Mouse (Mus musculus): ENCODE measurements at regions not wholly inside any gene's neighbourhood (a gene's known extent, or its start where the extent isn't known, plus 50 kb on each side); places are given as distances from the start of the nearest gene placed in this dataset.

DNA sequence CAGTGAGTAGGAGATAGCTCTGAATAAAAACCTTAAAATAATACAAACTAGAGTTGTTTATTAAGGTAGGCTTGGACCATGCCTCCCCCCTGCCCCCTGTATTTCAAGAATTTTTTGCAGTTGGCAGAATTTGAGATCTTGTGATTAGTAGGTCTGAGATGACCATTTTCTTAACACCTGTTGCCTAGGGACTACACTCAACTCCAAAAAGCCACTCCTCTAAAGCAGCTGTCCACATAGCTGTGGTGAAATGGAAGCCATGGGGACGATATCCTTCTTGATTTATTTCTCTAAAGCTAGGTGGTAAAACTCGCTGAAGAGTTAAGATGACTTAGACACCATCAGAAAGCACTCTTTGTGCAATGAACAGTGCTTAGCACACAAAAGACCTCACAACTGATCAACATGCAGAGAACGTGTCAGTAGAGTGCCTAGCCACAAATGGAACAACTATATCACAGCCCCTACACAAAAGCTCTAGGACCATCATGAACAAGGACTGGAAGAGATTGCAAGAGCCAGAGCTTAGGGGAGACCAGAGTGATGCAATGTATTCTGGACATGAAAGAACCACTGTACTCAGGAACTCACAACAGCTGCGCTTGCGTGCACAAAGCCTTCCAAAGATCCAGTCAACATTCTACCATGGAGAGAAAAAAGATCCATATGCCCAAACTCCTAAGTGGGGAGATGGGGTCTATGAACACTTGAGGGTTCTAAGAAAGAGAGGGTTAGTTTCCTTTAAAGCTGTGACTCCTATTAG is 147.6 kb downstream of the Plk2 start:
- no peak overlapping the region for H3K4me3 ChIP-seq
- H3K9me3 ChIP-seq: no peaks in the 10 kb centered on the region
- H3K4me1 ChIP-seq (replicated peaks): peaks cover 6% of the 10 kb centered on the region; the same call in 1 of the 2 replicates
- no peak overlapping the region for H3K4me2 ChIP-seq
- WGBS: 88% methylated on average over 5 of the region's 5 CpGs
- no peak for ATAC-seq (ENCODE audit: low FRiP score)
- H3K9ac ChIP-seq: no peak overlapping the region
- H3K27me3 ChIP-seq: no peaks in the 10 kb centered on the region
- H3K36me3 ChIP-seq: no peaks in the 10 kb centered on the region
- H3K27ac ChIP-seq: no peak overlapping the region

DNA sequence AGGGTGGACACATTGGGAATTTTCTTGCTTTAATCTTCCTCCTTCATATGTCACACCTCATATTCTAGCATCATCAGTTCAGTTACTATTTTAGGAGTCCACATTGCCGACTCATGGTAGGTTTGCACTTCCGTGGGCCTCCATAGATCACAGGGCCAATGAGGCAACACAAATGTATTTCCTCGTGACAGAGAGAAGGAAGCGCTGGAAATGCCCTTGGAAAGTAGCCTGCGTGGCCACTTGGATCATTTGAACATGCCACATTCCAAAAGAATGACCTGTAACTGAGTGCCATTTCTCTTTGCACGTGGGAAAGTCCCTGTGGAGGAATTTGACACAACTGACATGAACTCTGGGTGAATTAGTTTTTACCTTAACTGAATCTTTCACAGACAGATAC is 150.6 kb downstream of the Plk2 start:
- H3K4me1 ChIP-seq (replicated peaks): peaks cover 5% of the 10 kb centered on the region; the same call in 1 of the 2 replicates
- H3K36me3 ChIP-seq: no peaks in the 10 kb centered on the region
- H3K4me2 ChIP-seq: no peak overlapping the region
- no peak for ATAC-seq (ENCODE audit: low FRiP score)
- no peaks in the 10 kb centered on the region for H3K9me3 ChIP-seq
- H3K4me3 ChIP-seq: no peak overlapping the region
- no peak overlapping the region for H3K27ac ChIP-seq
- no peaks in the 10 kb centered on the region for H3K27me3 ChIP-seq
- no peak overlapping the region for H3K9ac ChIP-seq
- WGBS: 68% methylated on average over 6 of the region's 6 CpGs

DNA sequence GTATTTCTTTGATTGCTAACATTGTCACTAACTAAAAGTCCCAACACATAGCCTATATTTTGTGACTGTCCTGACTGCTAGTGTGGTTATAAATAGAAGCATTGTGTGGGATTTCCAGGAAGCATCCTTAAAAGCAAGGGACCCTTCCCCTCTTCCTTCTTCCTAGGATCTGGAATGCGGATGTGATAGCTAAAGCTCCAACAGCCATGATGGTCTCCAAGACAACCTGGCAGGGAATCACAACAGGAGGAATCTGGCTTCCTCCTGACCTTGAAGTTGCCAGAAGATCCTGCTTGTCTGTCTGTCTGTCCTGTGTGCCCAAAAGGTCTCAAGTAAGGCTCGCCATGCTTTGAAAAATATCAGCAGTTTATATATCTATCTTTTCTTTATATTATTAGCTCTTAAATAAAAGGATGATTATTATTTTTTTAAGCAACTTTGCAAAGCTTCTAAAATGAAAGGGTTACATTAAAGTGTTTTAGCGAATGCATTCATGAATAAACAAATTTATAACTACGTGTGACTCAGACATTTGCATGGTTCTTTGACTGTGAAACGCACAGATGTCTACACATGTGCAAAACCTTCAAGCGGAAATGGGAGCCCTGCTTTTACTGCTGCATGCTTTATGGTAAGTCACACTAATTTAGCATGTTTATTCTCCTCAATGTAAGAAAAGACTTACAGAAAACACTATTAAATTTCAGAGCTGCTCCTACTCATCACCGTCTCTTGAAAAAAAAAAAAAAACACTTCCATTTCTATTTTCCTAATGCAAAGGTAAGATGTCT is 160.9 kb downstream of the Plk2 start:
- no peaks in the 10 kb centered on the region for H3K9me3 ChIP-seq

DNA sequence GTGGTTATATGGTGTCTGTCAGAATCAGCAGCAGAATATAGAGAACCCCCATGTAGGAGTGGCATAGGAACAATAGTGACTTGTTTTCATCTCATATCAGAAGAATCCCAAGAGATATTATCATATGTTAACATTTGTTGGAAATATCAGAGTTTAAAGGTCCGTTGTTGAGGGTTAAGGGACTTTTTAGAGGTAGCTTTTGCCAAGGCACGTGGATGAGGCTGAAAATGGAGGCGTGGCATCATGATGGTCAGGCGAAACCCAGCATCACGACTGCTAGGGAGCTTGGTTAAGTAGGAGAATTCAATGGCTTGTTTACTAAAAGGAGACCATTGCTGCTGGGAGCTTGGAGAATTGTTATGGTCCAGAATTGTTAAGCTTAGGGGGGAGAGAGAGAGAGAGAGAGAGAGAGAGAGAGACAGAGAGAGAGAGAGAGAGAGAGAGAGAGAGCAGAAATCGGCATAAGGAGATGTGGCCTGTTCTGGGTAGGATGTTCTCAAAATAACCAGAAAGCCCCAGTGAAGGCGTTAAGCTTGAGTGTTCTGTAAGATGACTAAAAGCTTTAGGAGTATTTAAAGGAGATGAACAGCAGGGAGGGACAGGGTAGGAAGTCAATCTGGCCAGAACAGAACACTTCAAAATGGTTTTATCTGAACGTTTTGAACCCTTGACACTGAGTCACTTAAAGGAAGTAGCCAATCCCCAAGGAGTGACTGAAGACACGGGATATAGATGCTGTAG is 161.7 kb downstream of the Plk2 start:
- H3K9me3 ChIP-seq: no peaks in the 10 kb centered on the region
- H3K4me3 ChIP-seq: no peak overlapping the region
- H3K4me2 ChIP-seq: no peak overlapping the region
- peaks cover 8% of the 10 kb centered on the region; the same call in 1 of the 2 replicates for H3K4me1 ChIP-seq (replicated peaks)
- H3K36me3 ChIP-seq: no peaks in the 10 kb centered on the region
- ATAC-seq (ENCODE audit: low FRiP score): no peak
- WGBS: 79% methylated on average over 9 of the region's 9 CpGs
- H3K27me3 ChIP-seq: no peaks in the 10 kb centered on the region
- no peak overlapping the region for H3K27ac ChIP-seq
- H3K9ac ChIP-seq: no peak overlapping the region

More for the DNA sequence above, 160.9 kb downstream of the Plk2 start:
- WGBS: 72% methylated on average over 7 of the region's 7 CpGs
- H3K9ac ChIP-seq: no peak overlapping the region
- H3K27ac ChIP-seq: no peak overlapping the region
- no peaks in the 10 kb centered on the region for H3K36me3 ChIP-seq
- H3K27me3 ChIP-seq: no peaks in the 10 kb centered on the region
- H3K4me3 ChIP-seq: no peak overlapping the region
- ATAC-seq (ENCODE audit: low FRiP score): no peak
- no peak overlapping the region for H3K4me2 ChIP-seq
- H3K4me1 ChIP-seq (replicated peaks): peaks cover 8% of the 10 kb centered on the region; the same call in 1 of the 2 replicates

DNA sequence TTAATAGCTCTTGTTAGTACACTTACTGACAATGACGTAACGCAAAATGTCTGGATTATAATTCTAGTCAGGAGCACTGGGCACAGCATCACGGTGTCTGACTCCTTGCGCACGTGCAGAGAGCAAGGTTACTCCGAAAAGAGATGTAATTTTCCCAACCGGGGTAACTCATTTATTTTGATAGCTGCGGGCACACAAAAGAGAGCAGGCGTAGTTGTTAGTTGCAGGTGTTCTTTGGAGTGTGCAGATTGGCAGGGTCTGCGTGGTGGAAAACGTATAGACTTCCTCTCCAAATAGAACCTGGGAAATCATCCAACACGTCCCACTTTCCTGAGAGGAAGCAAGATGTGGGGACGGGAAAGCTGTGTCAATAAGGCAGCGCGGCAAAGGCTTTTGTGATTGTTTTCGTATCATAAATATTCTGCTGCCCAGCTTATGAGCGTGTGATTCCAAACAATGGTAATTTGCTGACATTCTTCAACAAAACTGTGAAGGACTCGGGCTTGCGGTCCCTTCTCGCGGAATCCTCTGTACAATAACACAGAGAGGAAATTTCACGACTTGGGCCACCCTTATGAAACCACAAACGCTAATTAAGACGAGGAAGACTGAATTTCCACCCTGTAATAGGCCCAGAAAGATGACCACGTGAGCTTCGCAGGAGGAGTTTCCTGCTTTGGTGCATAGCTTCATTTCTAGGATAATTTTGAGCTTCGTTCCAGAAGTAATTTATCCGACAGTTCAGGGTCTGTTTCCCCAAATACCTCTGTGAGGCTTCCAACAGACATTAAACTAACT is 163.3 kb downstream of the Plk2 start:
- ATAC-seq (ENCODE audit: low FRiP score): 0 out of 2 replicates have a peak, but pooled peaks have one; percentile 21
- Histone ChIP-seq H3K4me2 (peak overlapping the region; percentile 27), H3K27ac (0 out of 2 replicates have a peak overlapping the region, but pooled peaks have one; percentile 30), H3K4me1 (replicated peaks) (peaks cover 8% of the 10 kb centered on the region; the same call in 1 of the 2 replicates), H3K9ac (no peak overlapping the region), H3K9me3 (no peaks in the 10 kb centered on the region), H3K36me3 (no peaks in the 10 kb centered on the region), H3K4me3 (no peak overlapping the region), H3K27me3 (no peaks in the 10 kb centered on the region)
- WGBS: 63% methylated on average over 28 of the region's 28 CpGs

DNA sequence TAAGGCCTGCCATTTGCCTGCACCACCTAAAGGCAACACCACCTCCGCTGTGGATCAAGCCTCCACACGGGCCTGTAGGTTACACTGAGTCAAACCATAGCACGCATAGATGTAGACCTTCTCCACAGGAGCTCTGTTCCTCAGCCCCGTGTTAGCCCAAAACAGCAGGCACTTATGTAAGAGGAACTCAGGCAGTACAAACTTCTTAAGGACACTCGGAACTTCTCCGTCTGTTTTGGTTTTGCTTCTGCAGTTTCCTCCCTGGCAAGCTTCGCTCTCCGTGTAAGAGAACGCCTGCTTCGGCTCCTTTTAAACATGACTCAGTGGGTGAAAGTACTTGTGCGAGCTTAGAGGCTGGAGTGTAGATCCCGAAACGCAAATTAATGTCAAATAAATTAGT is 165.7 kb downstream of the Plk2 start:
- Histone ChIP-seq H3K4me2 (no peak overlapping the region), H3K9me3 (no peaks in the 10 kb centered on the region), H3K27ac (no peak overlapping the region), H3K4me3 (no peak overlapping the region), H3K9ac (no peak overlapping the region), H3K27me3 (no peaks in the 10 kb centered on the region), H3K4me1 (replicated peaks) (peaks cover 10% of the 10 kb centered on the region; the same call in 1 of the 2 replicates), H3K36me3 (no peaks in the 10 kb centered on the region)
- ATAC-seq (ENCODE audit: low FRiP score): no peak
- 88% methylated on average over 13 of the region's 13 CpGs for WGBS

DNA sequence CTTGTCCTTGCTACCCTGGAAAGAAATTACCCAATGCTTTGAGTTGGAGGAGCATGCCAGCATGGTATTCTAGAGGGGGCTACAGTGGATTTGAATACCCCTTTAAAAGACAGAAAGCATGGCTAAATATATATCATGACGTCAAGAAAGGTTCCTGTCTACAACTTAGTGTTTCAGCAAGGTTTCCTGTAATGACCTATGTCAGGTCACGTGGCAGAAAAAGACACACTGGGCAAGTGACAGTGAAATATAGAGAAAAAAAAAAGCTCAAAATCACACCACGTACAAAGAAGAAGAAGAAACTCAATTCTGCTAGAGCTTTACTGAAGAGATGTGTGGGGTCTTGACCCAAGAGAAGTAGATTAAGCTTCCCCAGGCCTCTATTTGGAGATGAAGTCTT is 167.7 kb downstream of the Plk2 start:
- no peak overlapping the region for H3K4me3 ChIP-seq
- WGBS: 78% methylated on average over 3 of the region's 3 CpGs
- peaks cover 10% of the 10 kb centered on the region; the same call in 1 of the 2 replicates for H3K4me1 ChIP-seq (replicated peaks)
- ATAC-seq (ENCODE audit: low FRiP score): no peak
- H3K9me3 ChIP-seq: no peaks in the 10 kb centered on the region
- H3K4me2 ChIP-seq: no peak overlapping the region
- no peaks in the 10 kb centered on the region for H3K36me3 ChIP-seq
- no peak overlapping the region for H3K9ac ChIP-seq
- H3K27ac ChIP-seq: no peak overlapping the region
- no peaks in the 10 kb centered on the region for H3K27me3 ChIP-seq

DNA sequence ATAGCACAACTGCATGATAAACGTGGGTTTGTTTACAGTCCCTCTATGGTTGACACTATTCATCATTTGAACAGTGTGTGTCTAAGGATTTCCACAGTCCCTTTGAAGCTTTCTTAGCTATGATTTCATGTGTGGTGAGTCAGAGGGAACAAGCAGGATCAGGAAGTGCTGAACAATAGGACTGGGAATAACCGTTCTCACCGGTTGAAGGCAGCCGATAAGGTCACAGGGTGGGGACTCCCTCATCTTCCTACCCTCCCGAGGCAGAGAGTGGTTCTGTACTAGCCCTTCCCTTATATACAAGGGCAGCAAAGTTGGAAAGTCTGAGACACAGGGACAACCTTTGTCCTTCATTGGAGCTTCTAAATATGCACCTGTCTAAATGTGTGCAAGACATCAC is 168.1 kb downstream of the Plk2 start:
- no peak for ATAC-seq (ENCODE audit: low FRiP score)
- H3K9me3 ChIP-seq: no peaks in the 10 kb centered on the region
- H3K27ac ChIP-seq: no peak overlapping the region
- peaks cover 9% of the 10 kb centered on the region; the same call in 1 of the 2 replicates for H3K4me1 ChIP-seq (replicated peaks)
- WGBS: 70% methylated on average over 5 of the region's 5 CpGs
- no peak overlapping the region for H3K9ac ChIP-seq
- H3K4me3 ChIP-seq: no peak overlapping the region
- no peaks in the 10 kb centered on the region for H3K36me3 ChIP-seq
- no peaks in the 10 kb centered on the region for H3K27me3 ChIP-seq
- no peak overlapping the region for H3K4me2 ChIP-seq

DNA sequence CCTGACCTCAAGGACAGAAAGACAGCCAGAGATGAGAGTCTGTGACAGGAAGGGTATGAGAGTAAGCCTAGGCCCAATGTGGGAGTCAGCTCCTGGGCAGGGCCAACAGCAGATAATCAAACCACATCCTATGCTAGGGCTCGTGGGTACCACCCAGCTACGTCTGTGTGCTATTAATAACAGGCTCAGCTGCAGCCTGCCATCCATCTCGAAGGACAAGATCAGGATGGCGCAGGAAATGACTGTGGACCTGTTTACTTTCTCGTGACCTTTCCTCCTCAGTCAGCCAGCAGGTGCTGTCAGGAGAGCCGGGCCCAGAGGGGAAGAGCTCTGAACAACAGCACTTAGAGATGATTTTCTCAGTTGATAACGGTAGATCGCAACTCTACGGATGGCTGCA is 169.1 kb downstream of the Plk2 start:
- Histone ChIP-seq H3K4me2 (no peak overlapping the region), H3K4me3 (no peak overlapping the region), H3K27ac (no peak overlapping the region), H3K4me1 (replicated peaks) (0 out of 2 replicates have a peak, but pooled peaks cover 2% of the 10 kb centered on the region), H3K9ac (no peak overlapping the region), H3K27me3 (no peaks in the 10 kb centered on the region), H3K36me3 (no peaks in the 10 kb centered on the region), H3K9me3 (no peaks in the 10 kb centered on the region)
- 68% methylated on average over 9 of the region's 9 CpGs for WGBS
- ATAC-seq (ENCODE audit: low FRiP score): no peak

DNA sequence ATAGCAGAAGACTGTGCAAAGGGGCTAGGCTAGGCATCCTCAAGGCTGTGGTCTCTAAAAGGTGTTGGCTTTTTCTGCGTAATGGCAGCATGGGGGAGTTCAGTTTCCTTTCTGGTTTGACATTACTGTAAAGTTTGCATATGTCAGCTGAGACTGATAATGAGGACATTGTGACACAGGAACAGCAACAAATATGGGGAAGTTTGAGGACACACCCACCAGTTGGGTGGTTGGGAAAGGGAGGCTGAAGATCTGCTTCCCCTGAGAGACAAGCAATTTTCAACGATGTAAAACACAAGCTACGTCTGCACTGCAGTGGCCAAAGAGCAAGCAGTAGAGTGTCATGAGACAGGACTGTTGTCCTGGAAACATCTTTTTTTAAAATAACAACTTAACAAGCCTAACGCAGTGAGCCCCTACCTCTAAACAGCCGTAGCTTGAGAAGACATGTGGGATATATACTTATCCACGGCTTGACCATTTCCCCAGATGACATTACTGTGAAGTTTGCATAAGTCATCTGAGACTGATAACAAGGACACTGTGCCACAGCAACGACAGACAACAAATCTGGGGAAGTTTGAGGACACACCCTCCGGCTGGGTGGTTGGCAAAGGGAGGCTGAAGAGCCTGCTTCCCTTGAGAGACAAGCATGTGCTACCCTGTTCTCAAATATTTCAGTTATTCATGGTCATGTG is 173.8 kb downstream of the Plk2 start:
- H3K27me3 ChIP-seq: no peaks in the 10 kb centered on the region
- no peaks in the 10 kb centered on the region for H3K9me3 ChIP-seq
- peaks cover 5% of the 10 kb centered on the region for H3K4me1 ChIP-seq (replicated peaks)
- 90% methylated on average over 8 of the region's 8 CpGs for WGBS
- H3K27ac ChIP-seq: no peak overlapping the region
- no peak for ATAC-seq (ENCODE audit: low FRiP score)
- H3K4me3 ChIP-seq: no peak overlapping the region
- H3K4me2 ChIP-seq: no peak overlapping the region
- H3K36me3 ChIP-seq: no peaks in the 10 kb centered on the region
- H3K9ac ChIP-seq: no peak overlapping the region

DNA sequence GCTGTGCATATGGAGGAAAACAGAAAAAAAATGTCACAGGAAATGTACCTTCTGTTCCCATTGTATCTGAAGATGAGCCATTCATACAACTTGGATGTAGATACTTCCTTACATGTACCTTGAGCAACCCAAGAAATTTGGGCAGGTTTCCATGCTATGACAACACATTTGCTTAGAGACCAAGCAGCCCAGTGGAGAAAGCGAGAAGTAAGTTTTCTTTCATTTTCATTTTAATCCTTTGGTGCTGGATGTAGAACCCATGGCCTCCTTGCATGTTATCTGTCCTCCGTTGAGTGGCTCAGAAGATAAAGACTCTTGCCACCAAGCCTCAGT is 174.3 kb downstream of the Plk2 start:
- ATAC-seq (ENCODE audit: low FRiP score): no peak
- Histone ChIP-seq H3K4me2 (no peak overlapping the region), H3K4me3 (no peak overlapping the region), H3K9me3 (no peaks in the 10 kb centered on the region), H3K4me1 (replicated peaks) (peaks cover 7% of the 10 kb centered on the region), H3K27ac (no peak overlapping the region), H3K36me3 (no peaks in the 10 kb centered on the region), H3K9ac (no peak overlapping the region), H3K27me3 (no peaks in the 10 kb centered on the region)
- 97% methylated on average over 2 of the region's 2 CpGs for WGBS
